Mouse (Mus musculus): Measurements from ENCODE around the gene Zswim7.

DNA sequence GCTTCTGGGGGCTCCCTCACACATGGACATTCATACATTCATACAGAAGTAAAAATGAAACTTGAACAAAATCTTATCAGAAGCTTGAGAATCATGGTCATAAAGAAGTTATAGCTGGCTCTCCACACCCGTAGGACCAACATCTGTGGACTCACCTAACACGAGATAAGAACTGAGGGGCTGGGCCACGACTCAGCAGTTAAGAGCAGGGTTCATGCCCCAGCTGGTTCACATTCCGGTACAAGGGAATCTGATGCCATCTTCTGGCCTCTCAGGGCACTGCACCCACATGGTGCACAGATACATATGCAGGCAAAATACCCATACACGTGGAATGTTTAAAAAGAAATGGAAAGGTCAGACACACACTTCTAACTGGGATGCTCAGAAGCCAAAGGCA lies 3.1 kb downstream of the Zswim7 start:
- TF ChIP-seq CTCF (IDR thresholded peaks at IDR 0.05; ENCODE audit: extremely low read depth, insufficient read length, insufficient replicate concordance, low read depth, low read length), result peak; percentile 82; the same call in 1 of the 2 replicates
- no peak for TF ChIP-seq POLR2A (IDR thresholded peaks at IDR 0.05; ENCODE audit: low read depth, low read length)

Data from small intestine, adult 2 months (tissue).